Mouse (Mus musculus): ENCODE data around the gene Bbx.

- TF ChIP-seq EP300 (IDR thresholded peaks at IDR 0.05; ENCODE audit: insufficient read depth, low read depth, low read length) (no peak), POLR2A (IDR thresholded peaks at IDR 0.05; ENCODE audit: insufficient read depth, low read length) (no peak)
Observed at GRCm38 (mm10) chr16:50374611-50375010, 57.6 kb downstream of the Bbx start.

Data from ES-Bruce4 (cell line).